Mouse (Mus musculus) urinary bladder, postnatal 14 days (tissue): ENCODE data around the gene Ilvbl.
"Not testable (repeated sequence)": the region's sequence is repeated elsewhere in the genome, so short reads cannot be mapped to it uniquely, and the experiment has no call there.

Experiments used
- DNase-seq: peaks from one replicate; pipeline ENCODE4 v3.0.0; 2021; ENCODE audit warnings: low spot score

The Ilvbl gene

GRCm38 (mm10) chr10:78574250-78575104, at the start of gene Ilvbl:
Gene Ilvbl (plus strand): TSS chr10:78574346.
- peak; percentile 97 for DNase-seq

GRCm38 (mm10) chr10:78525071-78525470, 49.1 kb upstream of the Ilvbl start:
- DNase-seq: not testable (repeated sequence)

GRCm38 (mm10) chr10:78525511-78525910, 48.6 kb upstream of the Ilvbl start:
- DNase-seq: no peak

GRCm38 (mm10) chr10:78540943-78541342, 33.2 kb upstream of the Ilvbl start:
- peak; percentile 26 for DNase-seq

- no peak for DNase-seq
Observed at GRCm38 (mm10) chr10:78565070-78565469, 9.1 kb upstream of the Ilvbl start.

GRCm38 (mm10) chr10:78569191-78569590, 5.0 kb upstream of the Ilvbl start:
- DNase-seq: no peak

GRCm38 (mm10) chr10:78569686-78570085, 4.5 kb upstream of the Ilvbl start:
- DNase-seq: no peak

- no peak for DNase-seq
Observed at GRCm38 (mm10) chr10:78570416-78570815, 3.7 kb upstream of the Ilvbl start.

- no peak for DNase-seq
Observed at GRCm38 (mm10) chr10:78570897-78571296, 3.2 kb upstream of the Ilvbl start.

GRCm38 (mm10) chr10:78573226-78573625, 920 bp upstream of the Ilvbl start:
- DNase-seq: no peak

GRCm38 (mm10) chr10:78575105-78575632, 1.0 kb downstream of the Ilvbl start:
- no peak for DNase-seq

- peak; percentile 62 for DNase-seq
Observed at GRCm38 (mm10) chr10:78575690-78576089, 1.5 kb downstream of the Ilvbl start.

GRCm38 (mm10) chr10:78576435-78577184, 2.5 kb downstream of the Ilvbl start:
- no peak for DNase-seq

- no peak for DNase-seq
Observed at GRCm38 (mm10) chr10:78578204-78578603, 4.1 kb downstream of the Ilvbl start.

- no peak for DNase-seq
Observed at GRCm38 (mm10) chr10:78581121-78581520, 7.0 kb downstream of the Ilvbl start.

GRCm38 (mm10) chr10:78583347-78583746, 9.2 kb downstream of the Ilvbl start:
- no peak for DNase-seq

GRCm38 (mm10) chr10:78583939-78584338, 9.8 kb downstream of the Ilvbl start:
- no peak for DNase-seq

- DNase-seq: no peak
Observed at GRCm38 (mm10) chr10:78584996-78585395, 10.8 kb downstream of the Ilvbl start.

GRCm38 (mm10) chr10:78585606-78586005, 11.5 kb downstream of the Ilvbl start:
- DNase-seq: no peak

GRCm38 (mm10) chr10:78586026-78586425, 11.9 kb downstream of the Ilvbl start:
- DNase-seq: no peak

- DNase-seq: no peak
Observed at GRCm38 (mm10) chr10:78589291-78589690, 15.1 kb downstream of the Ilvbl start.

- DNase-seq: no peak
Observed at GRCm38 (mm10) chr10:78589901-78590300, 15.8 kb downstream of the Ilvbl start.

- no peak for DNase-seq
Observed at GRCm38 (mm10) chr10:78590744-78591143, 16.6 kb downstream of the Ilvbl start.
